Comparison of ENCODE assay signal across 7 mouse cellular contexts in the genomic region with DNA sequence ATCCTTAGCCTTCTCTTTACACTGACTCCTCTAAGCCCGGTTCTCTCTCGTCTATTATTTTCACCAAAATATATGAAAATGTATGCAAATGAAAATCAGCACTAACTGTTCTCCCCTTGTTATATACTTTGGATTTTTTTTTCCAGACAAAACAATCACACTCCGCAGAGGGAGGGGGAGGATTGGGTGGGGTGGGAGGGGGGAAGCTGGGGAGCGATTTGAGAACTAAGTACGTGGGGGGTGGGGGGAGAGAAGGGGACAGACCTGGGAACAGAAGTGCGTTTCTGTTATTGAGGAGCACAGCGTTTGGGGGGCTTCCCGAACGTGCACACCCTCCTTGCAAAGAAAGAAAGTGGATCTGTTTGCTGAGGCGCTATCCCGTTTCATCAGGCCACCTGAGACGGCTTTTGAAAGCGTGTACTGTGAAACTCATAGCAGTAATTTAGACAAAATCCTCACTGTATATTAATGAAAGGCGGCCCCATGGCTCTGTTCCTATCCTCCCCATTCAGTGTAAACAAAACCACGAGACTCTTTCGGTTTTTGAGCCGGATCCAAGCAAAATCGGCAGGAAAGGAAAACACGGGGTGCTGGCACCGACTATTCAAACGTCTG. TPM values are rescaled to one million over a fixed set of nuclear protein-coding genes. Genes with fewer than 3 reads are reported as not detected.
A peak's percentile ranks its signal among the peaks of the same experiment; 100 is the strongest.
DNase-seq lines count a peak whose midpoint lies in the region; ATAC-seq and TF ChIP-seq lines count a peak whose summit lies in the region.

No protein-coding gene starts in this region.

- no peaks in the 10 kb centered on the region for H3K36me3 ChIP-seq in embryonic facial prominence, embryonic 14.5 days (ENCODE audit: control insufficient read depth, insufficient read depth, low read length)
- H3K36me3 ChIP-seq in hindbrain, embryonic 15.5 days = no peaks in the 10 kb centered on the region
- H3K36me3 ChIP-seq in midbrain, embryonic 16.5 days (ENCODE audit: control insufficient read depth, insufficient read depth, low read length) = no peaks in the 10 kb centered on the region

- intact Hi-C loops in left cerebral cortex, adult 2 months (cut with DNase I) = loop anchor here (2.0 to 10.0 kb wide), 4 partner anchors 432 to 1658 kb away; no protein-coding TSS in a partner anchor
- intact Hi-C loops in left cerebral cortex, postnatal 10 days (cut with DNase I) = loop anchor here (5.0 to 10.0 kb wide), 3 partner anchors 436 to 1658 kb away; no protein-coding TSS in a partner anchor

- H3K4me1 ChIP-seq in embryonic facial prominence, embryonic 14.5 days (ENCODE audit: control insufficient read depth, insufficient read depth, low read length) = 0 out of 2 replicates have a peak, but pooled peaks cover 3% of the 10 kb centered on the region
- H3K4me1 ChIP-seq in hindbrain, embryonic 15.5 days (replicated peaks) = peaks cover 14% of the 10 kb centered on the region
- H3K4me1 ChIP-seq in midbrain, embryonic 16.5 days (ENCODE audit: control insufficient read depth, insufficient read depth, low read length) = peaks cover 23% of the 10 kb centered on the region

- peak overlapping the region; percentile 68 for H3K4me2 ChIP-seq in embryonic facial prominence, embryonic 14.5 days (ENCODE audit: low read depth, low read length)
- H3K4me2 ChIP-seq in hindbrain, embryonic 15.5 days = peak overlapping the region; percentile 97
- H3K4me2 ChIP-seq in midbrain, embryonic 16.5 days (ENCODE audit: low read length) = peak overlapping the region; percentile 75

- peaks cover 82% of the 10 kb centered on the region for H3K27me3 ChIP-seq in embryonic facial prominence, embryonic 14.5 days (replicated peaks; ENCODE audit: control insufficient read depth, insufficient read depth, low read length)
- no peaks in the 10 kb centered on the region for H3K27me3 ChIP-seq in hindbrain, embryonic 15.5 days
- H3K27me3 ChIP-seq in midbrain, embryonic 16.5 days (ENCODE audit: control insufficient read depth, insufficient read depth, low read depth, low read length) = no peaks in the 10 kb centered on the region

- peak overlapping the region; percentile 74 for H3K4me3 ChIP-seq in left cerebral cortex, adult 2 months
- peak overlapping the region; percentile 63 for H3K4me3 ChIP-seq in embryonic facial prominence, embryonic 14.5 days (ENCODE audit: low read depth, low read length)
- H3K4me3 ChIP-seq in hindbrain, embryonic 15.5 days = peak overlapping the region; percentile 54
- H3K4me3 ChIP-seq in midbrain, embryonic 16.5 days (ENCODE audit: low read depth, low read length) = peak overlapping the region; percentile 89

- peak overlapping the region; percentile 65 for H3K9ac ChIP-seq in embryonic facial prominence, embryonic 14.5 days (ENCODE audit: low read depth, low read length)
- peak overlapping the region; percentile 65 for H3K9ac ChIP-seq in hindbrain, embryonic 15.5 days
- H3K9ac ChIP-seq in midbrain, embryonic 16.5 days (ENCODE audit: low read depth, low read length) = peak overlapping the region; percentile 70

- 1% methylated on average over 21 of the region's 21 CpGs for WGBS in embryonic facial prominence, embryonic 14.5 days
- under 1% methylated on average over 21 of the region's 21 CpGs for WGBS in hindbrain, embryonic 15.5 days
- WGBS in midbrain, embryonic 16.5 days = 1% methylated on average over 21 of the region's 21 CpGs

- TF ChIP-seq CTCF in left cerebral cortex, adult 2 months (IDR thresholded peaks at IDR 0.05) = no peak

- peak in 1 of 2 experiments; percentile 24 for DNase-seq in left cerebral cortex, adult 2 months (ENCODE audit: extremely low spot score in 1 of 2, low spot score in 2 of 2)
- DNase-seq in left cerebral cortex, postnatal 10 days (ENCODE audit: extremely low spot score in 1 of 2, low spot score in 2 of 2) = no peak
- DNase-seq in embryonic facial prominence, embryonic 14.5 days (ENCODE audit: low spot score) = peak; percentile 58
- no peak for DNase-seq in testis, postnatal 10 days (ENCODE audit: low spot score)
- DNase-seq in thymus, postnatal 14 days = no peak

- H3K27ac ChIP-seq in left cerebral cortex, adult 2 months = peak overlapping the region; percentile 96
- H3K27ac ChIP-seq in embryonic facial prominence, embryonic 14.5 days (replicated peaks; ENCODE audit: low read depth, low read length) = peak overlapping the region; percentile 87
- peak overlapping the region; percentile 95 for H3K27ac ChIP-seq in hindbrain, embryonic 15.5 days (replicated peaks)
- peak overlapping the region; percentile 99 for H3K27ac ChIP-seq in midbrain, embryonic 16.5 days (ENCODE audit: low read length)

- no peaks in the 10 kb centered on the region for H3K9me3 ChIP-seq in embryonic facial prominence, embryonic 14.5 days (ENCODE audit: control insufficient read depth, low read length)
- no peaks in the 10 kb centered on the region for H3K9me3 ChIP-seq in hindbrain, embryonic 15.5 days
- H3K9me3 ChIP-seq in midbrain, embryonic 16.5 days (replicated peaks; ENCODE audit: control insufficient read depth, low read length, poor library complexity, severe bottlenecking) = no peaks in the 10 kb centered on the region

- ATAC-seq in embryonic facial prominence, embryonic 14.5 days (ENCODE audit: low read depth) = no peak
- ATAC-seq in hindbrain, embryonic 15.5 days (ENCODE audit: low FRiP score, low read depth) = no peak
- no peak for ATAC-seq in midbrain, embryonic 16.5 days

RNA-seq across cellular contexts. Expression of a gene that starts 2.4 kb away (rescaled TPM):
- 10 to 100 TPM; 61.6 to 66.4 TPM for total RNA-seq in left cerebral cortex, adult 2 months (2021)
- 10 to 100 TPM; 57.3 to 66.7 TPM for total RNA-seq in left cerebral cortex, postnatal 10 days (2021)
- 2.9 and 3.4 TPM in 2 replicates for polyA plus RNA-seq in embryonic facial prominence, embryonic 14.5 days (2014; fragmentation: Nextera tagmentation; extraction: Ambion mirVana)
- polyA plus RNA-seq in hindbrain, embryonic 15.5 days (2015; fragmentation: Nextera tagmentation; extraction: Ambion mirVana) = 11.0 and 16.4 TPM in 2 replicates
- polyA plus RNA-seq in midbrain, embryonic 16.5 days (2015; fragmentation: Nextera tagmentation; extraction: Ambion mirVana) = 14.3 and 14.9 TPM in 2 replicates
